Mouse (Mus musculus): ENCODE data around the gene Ltbp4. TPM values are rescaled to one million over a fixed set of nuclear protein-coding genes. Genes with fewer than 3 reads are reported as not detected.

Gene Ltbp4
- polyA plus RNA-seq, 1 experiment from 2014 or later, result 53.3 TPM

- peaks cover 24% of the 10 kb centered on the region for H3K36me3 ChIP-seq
- no peaks in the 10 kb centered on the region for H3K9me3 ChIP-seq
- peak within 1 kb of the TSS; percentile 85 for H3K9ac ChIP-seq
- peak within 1 kb of the TSS; percentile 78 for H3K4me3 ChIP-seq
- under 1% methylated on average over 33 of the region's 34 CpGs for WGBS
- ATAC-seq (ENCODE audit: extremely low read depth, insufficient number of reproducible peaks, low FRiP score, low TSS enrichment), result peak; percentile 81
- H3K4me1 ChIP-seq, result peaks cover 33% of the 10 kb centered on the region
- no peaks in the 10 kb centered on the region for H3K27me3 ChIP-seq (replicated peaks)
- H3K4me2 ChIP-seq, result peak within 1 kb of the TSS; percentile 90
- H3K27ac ChIP-seq (replicated peaks), result peak within 1 kb of the TSS; percentile 86
Measured at GRCm38 (mm10) chr7:27355745-27356240, 18.3 kb upstream of the Ltbp4 start, which contains the start of gene Shkbp1. Shkbp1 (minus strand) TSS chr7:27356019.

GRCm38 (mm10) chr7:27355261-27355660, 17.8 kb upstream of the Ltbp4 start:
- Histone ChIP-seq H3K9ac (peak overlapping the region; percentile 85), H3K4me2 (peak overlapping the region; percentile 90), H3K4me3 (peak overlapping the region; percentile 78), H3K9me3 (no peaks in the 10 kb centered on the region), H3K36me3 (peaks cover 29% of the 10 kb centered on the region), H3K4me1 (peaks cover 31% of the 10 kb centered on the region), H3K27me3 (replicated peaks) (no peaks in the 10 kb centered on the region), H3K27ac (replicated peaks) (peak overlapping the region; percentile 86; the same call in 1 of the 2 replicates)
- ATAC-seq (ENCODE audit: extremely low read depth, insufficient number of reproducible peaks, low FRiP score, low TSS enrichment), result no peak
- 8% methylated on average over 14 of the region's 14 CpGs for WGBS

- Histone ChIP-seq H3K4me2 (peak overlapping the region; percentile 90), H3K27ac (replicated peaks) (no peak overlapping the region), H3K27me3 (replicated peaks) (no peaks in the 10 kb centered on the region), H3K4me1 (peaks cover 31% of the 10 kb centered on the region), H3K4me3 (peak overlapping the region; percentile 78), H3K9ac (peak overlapping the region; percentile 85), H3K36me3 (peaks cover 32% of the 10 kb centered on the region), H3K9me3 (no peaks in the 10 kb centered on the region)
- 38% methylated on average over 4 of the region's 4 CpGs for WGBS
- ATAC-seq (ENCODE audit: extremely low read depth, insufficient number of reproducible peaks, low FRiP score, low TSS enrichment), result no peak
Measured at GRCm38 (mm10) chr7:27354783-27355182, 17.3 kb upstream of the Ltbp4 start.

- Histone ChIP-seq H3K27ac (replicated peaks) (no peak overlapping the region), H3K36me3 (peaks cover 32% of the 10 kb centered on the region), H3K9me3 (no peaks in the 10 kb centered on the region), H3K4me1 (peaks cover 31% of the 10 kb centered on the region), H3K27me3 (replicated peaks) (no peaks in the 10 kb centered on the region), H3K4me2 (peak overlapping the region; percentile 90), H3K4me3 (peak overlapping the region; percentile 78; the same call in 1 of the 2 replicates), H3K9ac (no peak overlapping the region)
- WGBS, result 24% methylated on average over 6 of the region's 6 CpGs
- ATAC-seq (ENCODE audit: extremely low read depth, insufficient number of reproducible peaks, low FRiP score, low TSS enrichment), result no peak
Measured at GRCm38 (mm10) chr7:27354144-27354543, 16.7 kb upstream of the Ltbp4 start.

- no peak overlapping the region for H3K4me3 ChIP-seq
- no peak overlapping the region for H3K27ac ChIP-seq (replicated peaks)
- ATAC-seq (ENCODE audit: extremely low read depth, insufficient number of reproducible peaks, low FRiP score, low TSS enrichment), result no peak
- WGBS, result 22% methylated on average over 6 of the region's 6 CpGs
- H3K9me3 ChIP-seq, result no peaks in the 10 kb centered on the region
- H3K27me3 ChIP-seq (replicated peaks), result peaks cover 1% of the 10 kb centered on the region; the same call in 1 of the 2 replicates
- peaks cover 67% of the 10 kb centered on the region for H3K36me3 ChIP-seq
- no peak overlapping the region for H3K9ac ChIP-seq
- H3K4me1 ChIP-seq, result no peaks in the 10 kb centered on the region
- no peak overlapping the region for H3K4me2 ChIP-seq
Measured at GRCm38 (mm10) chr7:27345444-27345843, 8.0 kb upstream of the Ltbp4 start.

GRCm38 (mm10) chr7:27342595-27342994, 5.1 kb upstream of the Ltbp4 start:
- H3K9me3 ChIP-seq, result no peaks in the 10 kb centered on the region
- H3K4me2 ChIP-seq, result no peak overlapping the region
- no peak for ATAC-seq (ENCODE audit: extremely low read depth, insufficient number of reproducible peaks, low FRiP score, low TSS enrichment)
- peaks cover 3% of the 10 kb centered on the region for H3K4me1 ChIP-seq
- 40% methylated on average over 4 of the region's 4 CpGs for WGBS
- peaks cover 47% of the 10 kb centered on the region for H3K36me3 ChIP-seq
- no peak overlapping the region for H3K4me3 ChIP-seq
- no peak overlapping the region for H3K9ac ChIP-seq
- H3K27ac ChIP-seq (replicated peaks), result no peak overlapping the region
- peaks cover 28% of the 10 kb centered on the region for H3K27me3 ChIP-seq (replicated peaks)

- 31% methylated on average over 7 of the region's 7 CpGs for WGBS
- no peak overlapping the region for H3K4me3 ChIP-seq
- no peak overlapping the region for H3K27ac ChIP-seq (replicated peaks)
- peaks cover 28% of the 10 kb centered on the region for H3K4me1 ChIP-seq
- peaks cover 57% of the 10 kb centered on the region for H3K27me3 ChIP-seq (replicated peaks)
- H3K36me3 ChIP-seq, result peaks cover 24% of the 10 kb centered on the region
- H3K9ac ChIP-seq, result no peak overlapping the region
- ATAC-seq (ENCODE audit: extremely low read depth, insufficient number of reproducible peaks, low FRiP score, low TSS enrichment), result no peak
- no peak overlapping the region for H3K4me2 ChIP-seq
- H3K9me3 ChIP-seq, result no peaks in the 10 kb centered on the region
Measured at GRCm38 (mm10) chr7:27339519-27339918, 2.0 kb upstream of the Ltbp4 start.

- Histone ChIP-seq H3K27me3 (replicated peaks) (peaks cover 61% of the 10 kb centered on the region), H3K4me3 (no peak overlapping the region), H3K4me1 (peaks cover 32% of the 10 kb centered on the region), H3K36me3 (peaks cover 21% of the 10 kb centered on the region), H3K27ac (replicated peaks) (no peak overlapping the region), H3K9me3 (no peaks in the 10 kb centered on the region), H3K9ac (no peak overlapping the region), H3K4me2 (no peak overlapping the region)
- no peak for ATAC-seq (ENCODE audit: extremely low read depth, insufficient number of reproducible peaks, low FRiP score, low TSS enrichment)
- 68% methylated on average over 4 of the region's 4 CpGs for WGBS
Measured at GRCm38 (mm10) chr7:27339114-27339513, 1.6 kb upstream of the Ltbp4 start.

GRCm38 (mm10) chr7:27335928-27336823, 1.3 kb downstream of the Ltbp4 start:
- Histone ChIP-seq H3K4me3 (peak overlapping the region; percentile 54), H3K36me3 (peaks cover 1% of the 10 kb centered on the region; the same call in 1 of the 2 replicates), H3K4me1 (peaks cover 60% of the 10 kb centered on the region), H3K9ac (peak overlapping the region; percentile 75), H3K4me2 (peak overlapping the region; percentile 91), H3K27ac (replicated peaks) (peak overlapping the region; percentile 88), H3K27me3 (replicated peaks) (peaks cover 90% of the 10 kb centered on the region), H3K9me3 (no peaks in the 10 kb centered on the region)
- under 1% methylated on average over 47 of the region's 47 CpGs for WGBS
- peak; percentile 62 for ATAC-seq (ENCODE audit: extremely low read depth, insufficient number of reproducible peaks, low FRiP score, low TSS enrichment)

- ATAC-seq (ENCODE audit: extremely low read depth, insufficient number of reproducible peaks, low FRiP score, low TSS enrichment), result no peak
- Histone ChIP-seq H3K4me2 (peak overlapping the region; percentile 91), H3K27ac (replicated peaks) (peak overlapping the region; percentile 88), H3K4me3 (peak overlapping the region; percentile 68), H3K9me3 (no peaks in the 10 kb centered on the region), H3K9ac (peak overlapping the region; percentile 89), H3K4me1 (peaks cover 70% of the 10 kb centered on the region), H3K27me3 (replicated peaks) (peaks cover 96% of the 10 kb centered on the region), H3K36me3 (no peaks in the 10 kb centered on the region)
- WGBS, result 50% methylated on average over 15 of the region's 15 CpGs
Measured at GRCm38 (mm10) chr7:27335011-27335720, 2.3 kb downstream of the Ltbp4 start.

- peaks cover 78% of the 10 kb centered on the region for H3K4me1 ChIP-seq
- peak overlapping the region; percentile 91 for H3K4me2 ChIP-seq
- H3K9me3 ChIP-seq, result no peaks in the 10 kb centered on the region
- ATAC-seq (ENCODE audit: extremely low read depth, insufficient number of reproducible peaks, low FRiP score, low TSS enrichment), result no peak
- H3K4me3 ChIP-seq, result peak overlapping the region; percentile 68
- H3K9ac ChIP-seq, result peak overlapping the region; percentile 89
- 1% methylated on average over 32 of the region's 32 CpGs for whole genome bisulfite sequencing
- peaks cover 99% of the 10 kb centered on the region for H3K27me3 ChIP-seq (replicated peaks)
- peak overlapping the region; percentile 88 for H3K27ac ChIP-seq (replicated peaks)
- no peaks in the 10 kb centered on the region for H3K36me3 ChIP-seq
Measured at GRCm38 (mm10) chr7:27334405-27334911, 3.0 kb downstream of the Ltbp4 start.

All from heart, embryonic 13.5 days (tissue).